Mouse (Mus musculus): ENCODE data around the gene Cct8.

DNA sequence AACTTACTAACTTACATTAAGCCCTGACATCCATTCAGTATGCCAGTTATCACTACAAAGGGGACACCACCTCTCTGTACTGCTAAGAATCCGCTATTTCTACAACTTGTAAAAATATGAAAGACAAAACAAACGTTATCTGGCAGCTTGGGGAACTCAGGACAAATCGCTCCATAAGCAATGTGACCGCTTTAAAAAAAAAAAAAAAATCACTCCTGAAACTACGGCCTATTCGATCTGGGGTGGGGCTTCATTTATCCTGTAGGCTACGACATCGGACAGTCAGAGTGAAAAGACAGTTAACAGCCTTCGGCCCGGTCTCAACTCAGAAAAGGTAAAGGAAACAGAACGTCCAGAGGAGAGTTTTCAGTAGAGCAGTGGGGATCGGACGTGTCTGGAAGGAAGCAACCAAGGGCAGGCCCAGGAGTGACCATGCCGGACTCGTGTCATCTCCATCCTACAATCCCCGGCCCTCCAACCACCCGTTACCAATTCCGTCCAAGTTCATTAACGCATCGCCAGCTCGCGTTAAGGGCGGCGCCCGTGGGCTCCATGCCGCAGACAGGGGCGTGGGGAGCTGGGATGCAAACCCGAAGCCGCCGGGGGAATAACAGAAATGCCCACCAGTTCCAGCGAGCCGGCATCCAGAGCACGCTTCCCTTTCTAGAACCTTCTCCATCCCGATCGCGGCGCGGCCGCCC is 568 bp downstream of the Cct8 start:
- no peak for TF ChIP-seq TCF3 (IDR thresholded peaks at IDR 0.05; ENCODE audit: insufficient read length, low read depth)
- no peak for TF ChIP-seq POLR2A (IDR thresholded peaks at IDR 0.05; ENCODE audit: insufficient read length, low read depth)
- TF ChIP-seq USF1 (IDR thresholded peaks at IDR 0.05; ENCODE audit: low read depth): no peak
